Mouse (Mus musculus) lung, postnatal 10 days (tissue): ENCODE data around the gene Ptprcap.

Experiments used
- DNase-seq: peaks from one replicate; pipeline ENCODE4 v3.0.0; 2021

Ptprcap gene

GRCm38 (mm10) chr19:4147782-4148490 lies 5.5 kb upstream of the Ptprcap start:
- no peak for DNase-seq

DNA sequence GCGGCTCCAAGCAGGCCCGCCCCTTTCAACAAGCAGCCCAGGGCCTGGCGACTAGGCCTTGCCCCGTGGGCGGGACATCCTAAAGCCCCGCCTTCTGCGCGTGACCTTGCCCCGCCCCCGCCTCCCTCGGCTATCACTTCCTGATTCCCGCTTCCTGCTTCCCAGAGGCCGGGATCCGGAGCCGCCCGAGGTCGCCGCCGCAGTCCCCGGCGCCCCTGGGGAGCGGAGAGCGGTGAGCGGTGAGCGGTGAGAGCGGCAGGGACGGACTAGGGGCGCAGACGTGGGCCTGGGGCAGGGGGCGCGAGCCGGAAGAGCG lies 5.0 kb upstream of the Ptprcap start, which contains the start of gene Coro1b:
Gene Coro1b (plus strand): TSS at position 129 of the 316 bp plus-strand sequence.
- DNase-seq = peak; percentile 98

DNA sequence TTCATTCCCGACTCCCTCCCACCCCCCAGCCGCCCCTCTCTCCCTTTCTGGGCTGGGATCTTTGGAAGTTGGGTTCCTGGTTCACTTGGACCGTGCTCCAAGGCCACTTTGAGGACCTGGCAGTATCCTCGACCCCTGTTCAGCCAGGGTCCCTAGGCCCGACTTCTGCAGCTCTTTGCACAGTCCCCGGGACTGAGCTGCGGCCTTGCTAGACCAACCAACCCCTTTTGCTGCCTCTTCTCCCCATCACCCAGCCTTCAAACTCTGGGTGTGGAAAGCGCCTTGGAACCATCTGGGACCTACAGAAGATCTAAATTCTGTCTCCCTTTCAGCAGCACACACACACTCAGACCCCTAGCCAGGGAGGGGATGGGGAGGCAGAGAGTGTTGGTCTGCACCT lies 4.6 kb upstream of the Ptprcap start:
- no peak for DNase-seq

- DNase-seq = no peak
Observed at GRCm38 (mm10) chr19:4149283-4149682, 4.1 kb upstream of the Ptprcap start.

DNA sequence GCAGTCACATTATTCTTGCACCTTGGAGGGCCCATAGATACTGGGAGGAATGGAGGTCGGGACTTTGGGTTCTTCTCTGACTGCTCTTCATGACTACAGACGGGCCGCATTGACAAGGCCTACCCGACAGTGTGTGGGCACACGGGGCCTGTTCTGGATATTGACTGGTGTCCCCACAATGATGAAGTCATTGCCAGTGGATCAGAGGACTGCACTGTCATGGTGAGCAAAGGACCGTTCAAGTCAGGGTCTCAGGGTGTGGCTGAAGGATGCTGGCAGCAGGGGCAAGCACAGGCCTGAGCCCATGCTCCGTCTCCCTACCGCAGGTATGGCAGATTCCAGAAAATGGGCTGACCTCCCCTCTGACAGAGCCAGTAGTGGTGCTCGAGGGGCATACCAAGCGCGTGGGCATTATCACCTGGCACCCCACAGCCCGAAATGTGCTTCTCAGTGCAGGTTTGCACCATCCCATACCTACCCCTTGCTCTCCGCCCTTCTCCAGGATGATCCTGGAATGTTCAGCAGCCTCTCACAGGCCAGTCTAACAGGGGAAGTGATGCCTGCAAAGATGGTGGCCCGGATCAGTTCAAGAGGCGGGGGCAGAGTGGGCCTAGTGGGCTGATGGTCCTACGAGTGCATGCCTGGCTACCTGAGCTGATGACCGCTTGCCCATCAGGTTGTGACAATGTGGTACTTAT lies 3.5 kb upstream of the Ptprcap start:
- no peak for DNase-seq

- no peak for DNase-seq
Observed at GRCm38 (mm10) chr19:4150567-4151487, 2.6 kb upstream of the Ptprcap start.

- no peak for DNase-seq
Observed at GRCm38 (mm10) chr19:4151488-4151860, 1.9 kb upstream of the Ptprcap start.

DNA sequence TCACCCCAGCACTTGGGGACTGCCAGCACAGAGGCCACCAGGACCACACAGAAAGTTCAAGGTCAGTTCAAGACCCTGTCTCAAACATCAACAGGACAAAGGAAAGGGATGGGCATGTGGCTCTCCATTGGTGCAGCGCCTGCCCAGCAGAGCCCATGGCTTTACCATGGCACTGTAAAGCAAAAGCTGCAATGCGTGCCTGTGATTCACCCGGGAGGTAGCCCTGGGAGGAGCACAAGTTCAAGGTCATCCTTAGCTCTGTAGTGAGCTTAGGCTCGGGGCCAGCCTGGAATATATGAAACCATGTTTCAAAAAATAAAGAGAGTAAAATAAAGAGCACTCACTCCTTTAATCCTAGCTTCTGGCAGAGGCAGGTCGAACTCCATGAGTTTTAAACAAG lies 1.5 kb upstream of the Ptprcap start:
- DNase-seq = no peak

GRCm38 (mm10) chr19:4152445-4153231 lies 766 bp upstream of the Ptprcap start:
- DNase-seq = no peak

GRCm38 (mm10) chr19:4154437-4155222 lies 1.2 kb downstream of the Ptprcap start:
- DNase-seq = no peak

DNA sequence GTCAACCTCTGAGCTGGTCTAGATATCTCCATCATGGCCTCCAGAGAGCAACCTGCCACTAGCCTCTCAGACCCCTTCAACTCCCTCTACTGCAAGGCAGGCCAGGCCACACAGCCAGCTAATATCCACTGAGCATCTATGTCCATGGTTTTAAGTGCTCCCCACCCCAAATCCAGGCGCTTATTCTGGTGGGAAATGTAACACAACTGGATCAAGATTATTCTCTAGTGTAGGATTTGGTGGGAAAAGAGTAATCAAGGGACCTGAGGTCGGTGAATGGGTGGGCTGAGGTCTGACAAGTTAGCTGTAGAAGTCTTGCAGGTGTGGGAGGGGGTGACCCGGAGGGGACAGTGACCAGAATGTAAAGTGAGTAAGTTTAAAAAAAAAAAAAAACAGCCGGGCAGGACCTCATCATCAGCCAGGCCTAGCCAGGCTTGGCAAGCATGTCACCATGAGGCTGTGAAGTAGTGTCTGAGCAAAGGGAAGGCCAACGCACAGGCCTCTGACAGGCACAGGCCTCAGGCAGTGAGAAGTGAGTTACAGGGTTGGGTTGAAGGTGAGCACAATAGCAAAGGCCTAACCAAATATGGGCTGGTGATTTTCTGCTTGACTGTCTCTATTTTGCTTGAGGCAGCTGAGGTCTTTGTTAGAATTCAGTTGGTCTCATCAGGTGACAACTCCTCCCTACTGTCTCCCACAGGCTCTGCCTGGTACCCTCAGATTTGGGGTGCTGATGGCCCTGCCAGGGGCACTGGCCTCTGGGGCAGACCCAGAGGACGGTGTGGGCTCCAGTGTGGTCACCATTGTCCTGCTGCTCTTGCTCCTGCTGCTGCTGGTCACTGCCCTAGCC lies 2.0 kb downstream of the Ptprcap start:
- no peak for DNase-seq

GRCm38 (mm10) chr19:4156073-4156579 lies 2.7 kb downstream of the Ptprcap start:
- no peak for DNase-seq

DNA sequence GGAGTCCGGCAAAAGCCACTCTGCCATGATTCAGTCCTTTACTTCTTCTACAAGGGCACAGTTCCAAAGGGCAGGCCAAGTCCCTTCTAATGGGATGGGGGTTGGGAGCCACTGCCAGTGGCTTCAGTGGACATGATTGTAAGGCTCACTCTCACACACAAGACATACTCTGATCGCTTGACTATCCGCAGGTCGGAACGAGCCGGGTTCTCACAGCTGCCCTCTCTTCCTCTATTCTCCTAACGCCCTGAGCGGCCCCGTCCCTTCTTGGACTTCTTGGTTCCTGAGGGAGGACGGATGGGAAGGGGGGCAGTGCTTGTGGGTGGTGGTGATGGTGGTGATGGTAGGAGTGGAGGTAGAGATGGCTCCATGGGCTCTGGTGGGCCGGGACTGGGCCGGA lies 3.4 kb downstream of the Ptprcap start:
- no peak for DNase-seq

DNA sequence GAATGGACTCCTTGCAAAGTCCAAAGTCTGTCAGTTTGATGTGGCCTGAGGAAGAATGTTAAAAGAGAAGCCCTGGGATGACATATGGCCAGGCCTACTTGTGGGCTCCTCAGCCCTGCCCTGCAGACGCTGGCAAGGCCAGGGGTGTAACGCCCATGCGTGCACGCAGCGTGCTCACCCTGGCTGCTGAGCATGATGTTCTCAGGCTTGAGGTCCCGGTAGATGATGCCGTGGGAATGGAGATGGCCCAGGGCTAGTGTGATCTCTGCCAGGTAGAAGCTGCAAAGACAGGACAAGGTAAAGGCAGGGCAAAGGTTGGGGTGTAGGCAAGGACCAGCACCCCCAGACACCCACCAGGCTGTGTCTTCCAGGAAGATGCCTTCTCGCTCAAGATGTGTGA lies 5.6 kb downstream of the Ptprcap start:
- no peak for DNase-seq

DNA sequence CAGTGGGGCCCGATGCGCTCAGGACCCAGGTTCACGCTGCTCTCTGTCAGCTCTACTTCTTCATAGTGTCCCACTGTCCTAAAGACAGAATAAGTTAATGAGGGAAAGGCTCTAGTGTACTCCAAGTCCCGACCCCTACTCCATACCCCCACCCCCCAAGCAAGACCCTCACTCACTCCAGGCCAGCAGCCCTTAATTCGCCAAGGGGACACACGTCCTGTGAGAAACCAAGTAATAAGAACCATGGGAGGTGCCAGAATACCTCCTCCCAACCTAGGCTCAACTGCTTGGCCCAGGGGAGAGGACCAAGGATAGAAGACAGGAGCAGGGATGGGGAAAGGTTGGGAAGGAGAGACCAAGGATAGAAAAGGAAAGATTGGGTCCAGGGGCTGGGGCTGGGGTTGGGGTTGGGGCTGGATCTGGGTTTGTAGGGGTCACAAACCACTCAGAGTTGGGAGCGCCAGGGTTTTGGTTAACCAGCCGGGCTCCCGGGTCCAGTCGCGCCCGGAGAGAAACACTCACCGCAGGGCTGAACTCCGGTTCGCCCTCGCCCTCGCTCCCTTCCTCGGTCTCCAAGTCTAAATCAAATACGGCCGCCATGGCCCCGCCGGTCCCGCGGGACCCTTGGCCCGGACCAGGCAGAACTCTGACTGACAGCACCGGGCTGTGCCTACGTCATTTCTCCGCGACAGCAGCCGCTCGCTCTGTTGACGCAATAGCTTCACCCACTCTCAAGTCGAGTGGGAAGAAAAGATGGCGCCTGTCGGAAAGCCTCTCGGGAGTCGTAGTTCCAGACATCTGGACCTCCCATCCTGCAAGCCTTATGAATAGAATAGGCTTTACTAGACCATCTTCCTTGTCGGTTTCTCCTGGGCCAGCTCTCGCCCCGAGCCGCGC lies 9.5 kb downstream of the Ptprcap start, which contains the start of gene Rps6kb2:
Gene Rps6kb2 (minus strand): TSS at position 709 of the 897 bp plus-strand sequence.
- peak; percentile 97 for DNase-seq

DNA sequence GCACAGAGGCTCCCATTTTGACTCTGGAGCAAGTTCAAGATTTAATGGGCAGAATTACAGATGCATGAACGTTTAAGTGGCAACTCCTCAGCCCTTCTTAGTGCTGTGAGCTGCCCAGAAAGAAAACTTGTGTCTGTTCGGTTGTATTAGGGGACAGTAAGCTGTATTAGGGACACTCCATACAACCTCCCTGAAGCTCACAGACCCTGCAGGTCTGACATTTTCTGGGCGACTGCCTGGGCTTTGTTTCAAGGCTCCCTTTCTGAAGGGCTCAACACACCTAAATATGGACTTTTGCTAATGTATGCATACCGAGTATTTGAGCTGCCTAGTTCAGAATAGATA lies 10.1 kb downstream of the Ptprcap start:
- no peak for DNase-seq

DNA sequence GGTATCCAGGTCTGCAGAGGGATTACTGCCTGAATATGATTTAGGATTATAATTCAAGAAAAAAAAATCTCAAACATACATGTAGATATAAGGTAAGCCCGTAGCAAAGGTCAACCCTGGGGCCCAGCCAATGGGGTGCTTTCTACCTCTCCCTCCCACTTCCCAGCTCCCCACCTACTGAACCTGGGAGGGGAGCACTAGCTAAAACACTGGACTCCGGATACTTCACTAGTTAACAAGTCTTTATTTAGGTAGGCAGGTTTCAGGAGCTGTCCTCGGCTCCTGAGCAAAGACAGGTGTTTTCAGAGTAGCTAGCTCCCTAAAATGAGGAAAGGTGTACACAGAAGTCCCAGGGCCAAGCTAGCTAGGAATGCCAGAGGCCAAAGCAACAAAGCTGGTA lies 10.7 kb downstream of the Ptprcap start:
- no peak for DNase-seq

- no peak for DNase-seq
Observed at GRCm38 (mm10) chr19:4164721-4165120, 11.3 kb downstream of the Ptprcap start.

DNA sequence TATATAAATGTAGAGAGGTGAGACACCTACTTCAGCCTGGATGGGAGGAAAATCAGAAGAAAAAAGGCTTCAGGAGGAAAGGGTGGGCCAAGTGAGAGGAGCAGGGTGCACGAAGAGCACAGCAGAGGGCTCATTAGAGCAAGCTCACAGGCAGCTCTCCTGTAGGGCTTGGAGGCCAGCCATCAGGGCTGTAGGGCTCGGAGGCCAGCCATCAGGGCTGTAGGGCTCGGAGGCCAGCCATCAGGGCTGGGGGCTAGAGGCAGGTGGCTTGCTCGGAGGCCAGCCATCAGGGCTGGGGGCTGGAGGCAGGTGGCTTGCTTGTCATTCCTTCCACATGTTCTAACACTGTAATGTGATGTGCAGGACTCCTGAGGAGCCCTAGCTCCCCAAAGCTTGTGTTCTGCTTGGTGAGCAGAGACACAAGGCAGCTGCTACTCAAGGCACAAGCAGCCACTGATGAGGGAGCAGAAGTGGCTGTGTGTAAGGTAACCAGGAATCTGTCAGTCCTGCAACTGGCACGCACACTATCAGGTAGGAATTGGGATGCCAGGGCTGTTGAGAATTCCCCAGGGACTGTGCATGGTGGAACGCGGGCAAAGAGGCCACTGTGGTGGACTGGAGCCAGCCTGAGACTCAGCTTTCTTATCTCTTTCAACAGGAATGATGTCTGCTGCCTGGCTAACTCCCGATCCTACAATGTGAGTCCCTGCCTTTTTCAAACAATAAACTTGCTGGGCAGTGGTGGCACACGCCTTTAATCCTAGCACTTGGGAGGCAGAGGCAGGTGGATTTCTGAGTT lies 13.5 kb downstream of the Ptprcap start:
- no peak for DNase-seq
